Comparison of ENCODE assay signal across 17 mouse cellular contexts in the genomic region with DNA sequence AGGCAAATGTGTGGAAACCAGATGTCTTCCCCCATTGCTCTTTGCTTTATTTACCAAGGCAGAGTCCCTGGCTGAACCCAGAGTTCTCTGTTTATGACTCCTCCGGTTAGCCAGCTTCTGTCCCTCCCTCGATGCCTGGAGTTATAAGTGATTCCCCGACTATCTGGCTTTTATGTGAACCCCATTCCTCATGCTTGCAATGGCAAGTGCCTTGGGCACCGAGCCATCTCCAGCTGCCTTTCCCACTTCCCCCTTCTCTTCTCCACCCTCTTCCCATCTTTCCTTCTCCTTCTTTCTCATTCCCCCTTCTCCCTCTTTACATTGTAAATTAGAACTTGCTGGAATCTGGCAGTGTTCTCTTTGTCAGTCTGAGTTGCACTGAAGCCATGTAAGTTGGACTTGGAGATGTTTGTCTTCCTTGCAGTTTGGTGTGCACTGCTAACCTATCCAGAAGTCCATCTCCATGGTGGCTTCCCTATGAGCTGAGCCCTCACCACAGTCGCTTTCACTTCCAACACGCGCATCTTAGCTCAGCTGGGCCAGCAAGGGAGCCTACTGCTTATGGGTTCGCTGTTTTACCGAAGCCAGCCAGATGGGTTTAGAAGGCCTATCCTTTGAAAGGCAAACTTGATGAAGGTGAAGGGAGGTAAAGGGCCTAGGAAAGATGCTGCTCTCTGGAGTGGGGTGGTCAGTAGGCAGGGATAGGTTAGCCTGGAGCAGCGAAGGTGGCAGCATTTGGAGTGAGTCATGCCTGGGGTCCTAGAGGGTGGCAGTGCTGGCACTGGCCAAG. TPM values are rescaled to one million over a fixed set of nuclear protein-coding genes. Genes with fewer than 3 reads are reported as not detected.
DNase-seq lines count a peak whose midpoint lies in the region; ATAC-seq and TF ChIP-seq lines count a peak whose summit lies in the region.
"Had no signal": no experiment of that assay in that cellular context is flagged by ENCODE, and none has a peak within 500 bp of the region (broad histone marks: within the 10 kb centered on the region; RNA-seq: fewer than 3 reads in every experiment).

No protein-coding gene starts in this region.

- H3K27me3 ChIP-seq in spleen, adult 2 months (ENCODE audit: control insufficient read depth, insufficient read depth, low read length), result no peaks in the 10 kb centered on the region
- no peaks in the 10 kb centered on the region for H3K27me3 ChIP-seq in limb, embryonic 15.5 days
- H3K27me3 ChIP-seq: heart, embryonic 12.5 days; hindbrain, embryonic 15.5 days had no signal

- H3K4me3 ChIP-seq in spleen, adult 2 months (ENCODE audit: extremely low read depth, insufficient read depth, insufficient read length), result no peak overlapping the region
- no peak overlapping the region for H3K4me3 ChIP-seq in limb, embryonic 15.5 days
- H3K4me3 ChIP-seq: erythroblast, embryonic 14.5 days; heart, embryonic 12.5 days; hindbrain, embryonic 15.5 days had no signal

- H3K4me1 ChIP-seq in spleen, adult 2 months (ENCODE audit: control insufficient read depth, insufficient read depth, insufficient read length), result peaks cover 29% of the 10 kb centered on the region
- H3K4me1 ChIP-seq in limb, embryonic 15.5 days, result peaks cover 30% of the 10 kb centered on the region

- WGBS in spleen, adult 2 months, result 84% methylated on average over 10 of the region's 10 CpGs
- WGBS in limb, embryonic 15.5 days, result 67% methylated on average over 10 of the region's 10 CpGs

- H3K9ac ChIP-seq in limb, embryonic 15.5 days, result no peak overlapping the region
- H3K9ac ChIP-seq: heart, embryonic 12.5 days; hindbrain, embryonic 15.5 days had no signal

- DNase-seq in gastrocnemius, postnatal 10 days, result peak; percentile 28
- no peak for DNase-seq in gastrocnemius, adult 8-10 months (ENCODE audit: low spot score in 2 of 2)
- DNase-seq in spleen, adult 2 months (ENCODE audit: low read depth in 1 of 2, low spot score in 2 of 2), result no peak
- DNase-seq in spleen, adult 12 weeks (ENCODE audit: low spot score), result no peak
- DNase-seq in layer of hippocampus, adult 8-10 months (ENCODE audit: low spot score in 2 of 2), result no peak
- no peak for DNase-seq in thymus, adult 18-20 months
- no peak for DNase-seq in urinary bladder, adult 18-20 months (ENCODE audit: low spot score in 2 of 2)
- DNase-seq: cerebellum, postnatal 14 days; kidney, postnatal 14 days; lung, postnatal 14 days; spleen, adult 18-20 months; thymus, adult 2 months had no signal

- peak overlapping the region; percentile 52 for H3K27ac ChIP-seq in spleen, adult 2 months (ENCODE audit: insufficient read depth, low read length)
- H3K27ac ChIP-seq in limb, embryonic 15.5 days, result peak overlapping the region; percentile 62
- H3K27ac ChIP-seq: hindbrain, embryonic 15.5 days had no signal

- ATAC-seq in limb, embryonic 15.5 days (ENCODE audit: insufficient number of reproducible peaks, low FRiP score, low TSS enrichment, low read depth), result no peak

- no peak for TF ChIP-seq CTCF in spleen, adult 2 months (IDR thresholded peaks at IDR 0.05; ENCODE audit: extremely low read depth, insufficient read depth, insufficient read length, insufficient replicate concordance)

- peaks cover 22% of the 10 kb centered on the region for H3K36me3 ChIP-seq in spleen, adult 2 months (ENCODE audit: control insufficient read depth, insufficient read depth, low read length)
- H3K36me3 ChIP-seq in limb, embryonic 15.5 days, result peaks cover 12% of the 10 kb centered on the region; the same call in 1 of the 2 replicates

- H3K9me3 ChIP-seq in limb, embryonic 15.5 days, result no peaks in the 10 kb centered on the region
- H3K9me3 ChIP-seq: G1E; heart, embryonic 12.5 days; hindbrain, embryonic 15.5 days had no signal

- TF ChIP-seq POLR2A in spleen, adult 2 months (IDR thresholded peaks at IDR 0.05; ENCODE audit: low read depth, low read length), result no peak

- no peak overlapping the region for H3K4me2 ChIP-seq in limb, embryonic 15.5 days
- H3K4me2 ChIP-seq: heart, embryonic 12.5 days; hindbrain, embryonic 15.5 days had no signal

RNA-seq across cellular contexts. Expression of a gene that starts 19.9 kb away (rescaled TPM):
- 10 to 100 TPM; 14.3 to 24.9 TPM for total RNA-seq in gastrocnemius, postnatal 10 days (2021)
- total RNA-seq in gastrocnemius, adult 8-10 months (2022), result 10 to 100 TPM in 1 of 4 experiments, 1 to 10 TPM in 3; 5.7 to 12.5 (median 6.9) TPM
- 65.5 and 191 TPM in 2 replicates for polyA plus RNA-seq in spleen, adult 2 months (2012; rRNA removed)
- 61.5 and 69.8 TPM in 2 replicates for polyA plus RNA-seq in limb, embryonic 15.5 days (2015; fragmentation: Nextera tagmentation; extraction: Ambion mirVana)
- total RNA-seq in layer of hippocampus, adult 8-10 months (2022), result 100 to 1,000 TPM in 1 of 4 experiments, 10 to 100 TPM in 3; 77.6 to 108 (median 86.9) TPM
